22 mouse cellular contexts compared by ENCODE assay signal in genomic region chr5:140999178-140999672, GRCm38 (mm10). TPM values are rescaled to one million over a fixed set of nuclear protein-coding genes. Genes with fewer than 3 reads are reported as not detected.
A peak's percentile ranks its signal among the peaks of the same experiment; 100 is the strongest.
DNase-seq lines count a peak whose midpoint lies in the region; ATAC-seq lines count a peak whose summit lies in the region.
"Had no signal": no experiment of that assay in that cellular context is flagged by ENCODE, and none has a peak within 500 bp of the region (broad histone marks: within the 10 kb centered on the region; RNA-seq: fewer than 3 reads in every experiment).

No protein-coding gene starts in this region.

- no peak for ATAC-seq in hindbrain, embryonic 13.5 days (ENCODE audit: low FRiP score)
- ATAC-seq: forebrain, postnatal 0 days had no signal

- H3K36me3 ChIP-seq in macrophage (ENCODE audit: inconsistent target), result no peaks in the 10 kb centered on the region
- no peaks in the 10 kb centered on the region for H3K36me3 ChIP-seq in hindbrain, embryonic 13.5 days
- H3K36me3 ChIP-seq: embryonic facial prominence, embryonic 13.5 days; forebrain, embryonic 12.5 days; G1E; heart, embryonic 10.5 days; heart, embryonic 15.5 days had no signal

- H3K9me3 ChIP-seq in hindbrain, embryonic 13.5 days, result no peaks in the 10 kb centered on the region
- H3K9me3 ChIP-seq: embryonic facial prominence, embryonic 13.5 days; forebrain, embryonic 12.5 days; heart, embryonic 10.5 days; heart, embryonic 15.5 days had no signal

- peaks cover 23% of the 10 kb centered on the region; the same call in 1 of the 2 replicates for H3K79me2 ChIP-seq in macrophage (ENCODE audit: inconsistent target)

- peak; percentile 40 for DNase-seq in A20 (ENCODE audit: low read depth, low spot score)
- DNase-seq in CD4-positive helper T cell, adult 2 months (ENCODE audit: low read depth, low spot score), result peak; percentile 59
- DNase-seq in T-cell, adult 2 months (ENCODE audit: low spot score), result peak; percentile 35
- no peak for DNase-seq in testis, postnatal 14 days (ENCODE audit: low spot score)
- no peak for DNase-seq in right cerebral cortex, postnatal 36 days (ENCODE audit: low spot score in 2 of 2)
- DNase-seq in gastrocnemius, postnatal 10 days, result no peak
- DNase-seq: adrenal gland, postnatal 14 days; B cell, adult 2 months; cerebellum, adult 18-20 months; cerebellum, adult 9-11 months; cerebellum, postnatal 36 days; forebrain, postnatal 0 days; heart, adult 18-20 months; heart, postnatal 14 days had no signal

- H3K9ac ChIP-seq in hindbrain, embryonic 13.5 days, result no peak overlapping the region
- H3K9ac ChIP-seq: embryonic facial prominence, embryonic 13.5 days; forebrain, embryonic 12.5 days; forebrain, postnatal 0 days; heart, embryonic 15.5 days; hindbrain, embryonic 14.5 days had no signal

- H3K27ac ChIP-seq in macrophage, result peak overlapping the region; percentile 32; the same call in 1 of the 2 replicates
- no peak overlapping the region for H3K27ac ChIP-seq in hindbrain, embryonic 13.5 days
- H3K27ac ChIP-seq: embryonic facial prominence, embryonic 13.5 days; forebrain, embryonic 12.5 days; heart, embryonic 10.5 days; heart, embryonic 15.5 days; hindbrain, embryonic 14.5 days had no signal

- WGBS in macrophage (ENCODE audit: missing documents), result 96% methylated on average over 7 of the region's 7 CpGs
- 89% methylated on average over 7 of the region's 7 CpGs for WGBS in hindbrain, embryonic 13.5 days

- H3K27me3 ChIP-seq in hindbrain, embryonic 13.5 days, result no peaks in the 10 kb centered on the region
- H3K27me3 ChIP-seq: embryonic facial prominence, embryonic 13.5 days; forebrain, embryonic 12.5 days; heart, embryonic 15.5 days had no signal

- no peak overlapping the region for H3K4me2 ChIP-seq in hindbrain, embryonic 13.5 days
- H3K4me2 ChIP-seq: embryonic facial prominence, embryonic 13.5 days; forebrain, embryonic 12.5 days; heart, embryonic 15.5 days; hindbrain, embryonic 14.5 days had no signal

- H3K4me1 ChIP-seq in hindbrain, embryonic 13.5 days (replicated peaks), result no peaks in the 10 kb centered on the region
- H3K4me1 ChIP-seq: embryonic facial prominence, embryonic 13.5 days; forebrain, embryonic 12.5 days; heart, embryonic 10.5 days; heart, embryonic 15.5 days had no signal

- H3K4me3 ChIP-seq in macrophage (ENCODE audit: inconsistent target), result no peak overlapping the region
- H3K4me3 ChIP-seq in hindbrain, embryonic 13.5 days, result no peak overlapping the region
- H3K4me3 ChIP-seq: embryonic facial prominence, embryonic 13.5 days; forebrain, embryonic 12.5 days; heart, embryonic 10.5 days; heart, embryonic 15.5 days had no signal

RNA-seq across cellular contexts. Expression of gene Card11, which starts 1.2 kb away (rescaled TPM):
- 10 to 100 TPM in 18 of 26 experiments, 1 to 10 TPM in 7, under 1 TPM in 1; 0.42 to 33.6 (median 12.5) TPM for total RNA-seq in macrophage (2018; cell fraction: chromatin; rRNA removed)
- 10 to 100 TPM in 19 of 26 experiments, 1 to 10 TPM in 7; 4.1 to 20.9 (median 11.5) TPM for total RNA-seq in macrophage (2018; cell fraction: cytosol; rRNA removed)
- 10 to 100 TPM in 21 of 26 experiments, 1 to 10 TPM in 5; 3.0 to 29.3 (median 16.5) TPM for total RNA-seq in macrophage (2018; cell fraction: nucleus; rRNA removed)
- polyA plus RNA-seq in macrophage (2018), result 5.6 to 25.4 TPM (median 9.0 TPM) in 3 replicates
- polyA plus RNA-seq in hindbrain, embryonic 13.5 days (2015; fragmentation: Nextera tagmentation; extraction: Ambion mirVana), result 0.10 and 0.17 TPM in 2 replicates
- under 1 TPM; 0.25 to 0.26 TPM for total RNA-seq in gastrocnemius, postnatal 10 days (2021)
- total RNA-seq: forebrain, postnatal 0 days; G1E had no signal
- polyA plus RNA-seq: forebrain, postnatal 0 days; G1E had no signal

Comparison
In these comparisons a context has a peak if more than half of its experiments do, and no peak if none do; other contexts are left out.
1. DNase-seq: peak in A20 (single experiment), CD4-positive helper T cell, adult 2 months (single experiment) and T-cell, adult 2 months (single experiment); none in testis, postnatal 14 days (single experiment), right cerebral cortex, postnatal 36 days (0 of 2) and gastrocnemius, postnatal 10 days (single experiment).